Mouse (Mus musculus): ENCODE results near the gene Fam53b. TPM values are rescaled to one million over a fixed set of nuclear protein-coding genes. Genes with fewer than 3 reads are reported as not detected.

The Fam53b gene
- polyA plus RNA-seq, 1 experiment: 52.4 TPM

DNA sequence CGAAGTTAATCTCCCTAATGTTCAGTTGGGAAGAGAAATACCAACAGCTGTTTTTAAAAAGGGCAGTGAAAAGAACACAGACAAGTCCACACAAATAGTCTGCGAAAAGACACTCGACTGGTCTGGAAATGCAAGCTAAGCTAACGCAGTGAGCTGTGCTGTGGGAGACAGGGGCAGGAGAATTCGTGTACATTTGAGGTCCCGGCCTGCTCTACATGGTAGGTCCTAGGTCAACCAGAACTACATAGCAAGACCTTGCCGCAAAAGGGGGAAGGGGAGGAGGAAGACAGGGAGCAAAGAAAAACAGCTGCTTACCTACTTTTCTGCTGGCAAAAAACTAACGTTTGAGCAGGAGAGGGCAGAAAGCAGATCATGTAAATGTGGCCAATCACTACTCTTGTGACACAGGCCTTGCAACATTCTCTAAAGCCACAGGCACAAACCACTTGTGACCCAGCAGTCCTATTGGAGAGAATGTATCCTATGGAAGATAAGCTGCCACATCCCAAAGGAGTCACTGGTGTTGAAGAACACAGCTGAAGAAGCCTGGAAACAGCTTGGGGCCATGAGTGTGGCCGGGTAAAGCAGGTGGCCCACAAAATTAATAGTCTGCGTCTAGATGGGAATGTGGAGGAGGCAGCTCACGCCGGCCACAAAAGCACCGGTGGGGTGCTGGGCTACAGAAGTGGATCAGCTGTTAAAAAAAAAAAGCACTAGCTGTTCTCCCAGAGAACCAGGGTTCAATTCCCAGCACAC lies 87.4 kb downstream of the Fam53b start:
- WGBS: 81% methylated on average over 13 of the region's 13 CpGs
- H3K36me3 ChIP-seq (ENCODE audit: control insufficient read depth, insufficient read depth, low read length): 0 out of 2 replicates have a peak, but pooled peaks cover 1% of the 10 kb centered on the region
- no peak for TF ChIP-seq POLR2A (IDR thresholded peaks at IDR 0.05; ENCODE audit: low read depth, low read length)
- TF ChIP-seq CTCF (IDR thresholded peaks at IDR 0.05; ENCODE audit: extremely low read depth, insufficient read depth, insufficient read length, insufficient replicate concordance): no peak
- H3K4me3 ChIP-seq (ENCODE audit: extremely low read depth, insufficient read depth, insufficient read length): no peak overlapping the region
- no peaks in the 10 kb centered on the region for H3K27me3 ChIP-seq (ENCODE audit: control insufficient read depth, insufficient read depth, low read length)
- H3K4me1 ChIP-seq (ENCODE audit: control insufficient read depth, insufficient read depth, insufficient read length): peaks cover 40% of the 10 kb centered on the region
- no peak overlapping the region for H3K27ac ChIP-seq (ENCODE audit: insufficient read depth, low read length)
- DNase-seq (ENCODE audit: low read depth in 1 of 2, low spot score in 2 of 2): no peak

DNA sequence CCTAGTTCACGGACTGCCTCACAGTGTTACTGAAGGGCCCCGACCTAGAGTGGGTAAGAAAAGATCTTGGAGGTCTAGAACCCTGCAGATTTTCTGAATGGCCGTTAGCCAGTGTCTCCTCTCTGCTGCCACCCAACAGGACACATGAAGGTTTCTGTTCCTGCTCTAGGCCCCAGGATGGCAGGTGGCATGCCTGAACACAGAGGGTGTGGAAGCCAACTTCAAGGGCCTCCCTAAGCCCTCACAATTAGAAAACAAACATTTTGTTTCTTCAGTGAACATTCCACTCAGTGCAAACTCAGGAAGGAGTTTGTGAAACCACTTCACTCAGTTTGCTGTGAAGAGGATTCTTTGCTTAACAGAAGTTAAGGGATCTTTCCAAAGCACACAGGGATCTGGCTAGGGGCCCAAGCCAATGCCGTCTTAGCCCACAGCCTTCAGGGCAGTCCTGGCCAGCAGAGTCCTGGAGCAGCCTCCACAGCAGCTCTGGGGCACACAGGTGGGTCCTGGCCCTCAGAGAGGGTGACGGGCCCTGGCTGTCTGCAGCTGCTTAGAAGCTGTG lies 89.1 kb downstream of the Fam53b start:
- DNase-seq (ENCODE audit: low read depth in 1 of 2, low spot score in 2 of 2): no peak
- Histone ChIP-seq H3K4me3 (ENCODE audit: extremely low read depth, insufficient read depth, insufficient read length) (no peak overlapping the region), H3K27me3 (ENCODE audit: control insufficient read depth, insufficient read depth, low read length) (no peaks in the 10 kb centered on the region), H3K36me3 (ENCODE audit: control insufficient read depth, insufficient read depth, low read length) (no peaks in the 10 kb centered on the region), H3K27ac (ENCODE audit: insufficient read depth, low read length) (peak overlapping the region; percentile 73), H3K4me1 (ENCODE audit: control insufficient read depth, insufficient read depth, insufficient read length) (peaks cover 48% of the 10 kb centered on the region)
- TF ChIP-seq POLR2A (IDR thresholded peaks at IDR 0.05; ENCODE audit: low read depth, low read length): no peak
- TF ChIP-seq CTCF (IDR thresholded peaks at IDR 0.05; ENCODE audit: extremely low read depth, insufficient read depth, insufficient read length, insufficient replicate concordance): no peak
- 51% methylated on average over 5 of the region's 5 CpGs for WGBS

DNA sequence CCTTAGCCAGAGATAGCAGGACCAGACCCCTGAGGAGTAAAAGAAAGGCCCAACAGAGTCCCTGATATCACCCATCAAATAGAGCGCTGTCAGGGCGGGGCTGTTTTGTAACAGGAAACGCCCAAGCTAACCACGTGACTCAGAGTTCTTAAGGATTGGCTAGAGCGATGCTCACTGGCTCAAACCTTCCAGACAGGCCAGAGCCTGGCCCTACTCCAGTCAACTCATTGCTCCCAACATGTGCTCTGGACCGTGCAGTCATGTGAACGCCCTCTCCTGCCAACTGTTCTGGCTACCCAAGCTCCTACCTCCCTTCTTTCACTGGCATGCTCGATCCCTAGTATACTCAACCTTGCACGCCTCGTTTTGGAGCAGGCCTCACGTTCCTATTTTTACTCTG lies 89.8 kb downstream of the Fam53b start:
- Histone ChIP-seq H3K4me3 (ENCODE audit: extremely low read depth, insufficient read depth, insufficient read length) (no peak overlapping the region), H3K36me3 (ENCODE audit: control insufficient read depth, insufficient read depth, low read length) (no peaks in the 10 kb centered on the region), H3K27me3 (ENCODE audit: control insufficient read depth, insufficient read depth, low read length) (no peaks in the 10 kb centered on the region), H3K27ac (ENCODE audit: insufficient read depth, low read length) (peak overlapping the region; percentile 73), H3K4me1 (ENCODE audit: control insufficient read depth, insufficient read depth, insufficient read length) (peaks cover 44% of the 10 kb centered on the region)
- WGBS: 58% methylated on average over 11 of the region's 11 CpGs
- DNase-seq (ENCODE audit: low read depth in 1 of 2, low spot score in 2 of 2): no peak
- no peak for TF ChIP-seq POLR2A (IDR thresholded peaks at IDR 0.05; ENCODE audit: low read depth, low read length)
- no peak for TF ChIP-seq CTCF (IDR thresholded peaks at IDR 0.05; ENCODE audit: extremely low read depth, insufficient read depth, insufficient read length, insufficient replicate concordance)

DNA sequence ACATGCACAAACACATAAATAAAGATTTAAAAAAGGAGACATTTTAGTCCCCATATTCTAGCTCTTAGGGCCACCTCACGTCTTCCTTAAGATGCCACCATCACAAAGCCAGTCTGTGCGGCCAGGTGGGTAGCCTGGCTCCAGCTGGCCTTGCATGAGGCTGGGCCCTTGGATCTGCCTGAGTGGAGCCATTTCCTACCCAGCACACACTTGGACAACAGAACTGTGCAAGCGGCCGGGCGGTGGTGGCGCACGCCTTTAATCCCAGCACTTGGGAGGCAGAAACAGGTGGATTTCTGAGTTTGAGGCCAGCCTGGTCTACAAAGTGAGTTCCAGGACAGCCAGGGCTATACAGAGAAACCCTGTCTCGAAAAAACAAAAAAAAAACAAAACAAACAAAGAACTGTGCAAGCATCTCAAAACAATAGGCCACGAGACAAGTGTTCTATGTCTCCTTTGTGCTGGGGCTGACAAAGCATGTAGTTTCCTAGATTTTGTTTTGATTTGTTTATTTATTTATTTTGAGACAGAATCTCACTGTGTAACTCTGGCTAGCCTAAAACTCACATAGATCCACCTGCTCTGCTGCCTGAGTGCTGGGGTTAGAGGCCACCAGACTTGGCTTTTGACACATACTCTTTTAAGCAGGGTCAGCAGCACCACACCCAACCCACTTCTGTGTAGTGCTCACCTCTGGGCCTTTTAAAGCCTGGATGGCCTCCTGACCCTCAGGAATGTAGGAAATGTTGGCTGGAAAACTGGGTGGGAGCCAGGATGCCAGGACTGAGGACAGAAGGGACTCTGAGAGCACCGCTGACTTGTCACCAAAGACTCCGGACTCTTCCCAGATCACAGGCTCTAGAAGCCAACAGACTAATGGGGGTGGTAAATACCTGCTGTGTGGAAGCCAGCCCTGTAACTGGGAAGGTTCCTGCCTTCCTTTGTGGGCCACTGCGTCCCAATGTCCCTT lies 91.0 kb downstream of the Fam53b start:
- Histone ChIP-seq H3K27me3 (ENCODE audit: control insufficient read depth, insufficient read depth, low read length) (no peaks in the 10 kb centered on the region), H3K27ac (ENCODE audit: insufficient read depth, low read length) (peak overlapping the region; percentile 28; the same call in 1 of the 2 replicates), H3K4me3 (ENCODE audit: extremely low read depth, insufficient read depth, insufficient read length) (no peak overlapping the region), H3K36me3 (ENCODE audit: control insufficient read depth, insufficient read depth, low read length) (no peaks in the 10 kb centered on the region), H3K4me1 (ENCODE audit: control insufficient read depth, insufficient read depth, insufficient read length) (peaks cover 48% of the 10 kb centered on the region)
- 77% methylated on average over 12 of the region's 12 CpGs for WGBS
- TF ChIP-seq POLR2A (IDR thresholded peaks at IDR 0.05; ENCODE audit: low read depth, low read length) (no peak), CTCF (IDR thresholded peaks at IDR 0.05; ENCODE audit: extremely low read depth, insufficient read depth, insufficient read length, insufficient replicate concordance) (no peak)
- no peak for DNase-seq (ENCODE audit: low read depth in 1 of 2, low spot score in 2 of 2)

DNA sequence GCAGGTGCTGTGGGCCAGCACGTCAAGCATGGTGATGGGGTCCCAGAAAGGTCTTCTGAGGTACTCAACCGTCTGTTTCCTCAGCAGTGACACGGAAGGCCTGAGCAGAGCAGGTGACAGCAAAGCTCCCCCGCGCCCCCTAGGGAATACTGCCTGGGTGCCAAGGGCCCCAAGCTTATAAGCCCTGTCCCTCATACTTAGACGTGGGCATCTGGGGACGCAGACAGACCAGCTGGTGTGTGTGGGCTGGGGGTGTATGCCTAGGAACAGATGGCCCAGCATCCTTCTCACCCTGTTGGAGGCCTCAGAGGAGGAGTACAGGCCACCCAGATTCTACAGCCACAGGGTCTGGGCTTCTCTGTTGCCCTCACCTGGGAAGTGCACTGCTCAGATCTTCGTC lies 93.1 kb downstream of the Fam53b start:
- 46% methylated on average over 8 of the region's 8 CpGs for WGBS
- H3K27me3 ChIP-seq (ENCODE audit: control insufficient read depth, insufficient read depth, low read length): no peaks in the 10 kb centered on the region
- peaks cover 52% of the 10 kb centered on the region for H3K4me1 ChIP-seq (ENCODE audit: control insufficient read depth, insufficient read depth, insufficient read length)
- H3K27ac ChIP-seq (ENCODE audit: insufficient read depth, low read length): peak overlapping the region; percentile 74
- H3K4me3 ChIP-seq (ENCODE audit: extremely low read depth, insufficient read depth, insufficient read length): peak overlapping the region; percentile 17; the same call in 1 of the 2 replicates
- DNase-seq (ENCODE audit: low read depth in 1 of 2, low spot score in 2 of 2): peak; percentile 73 to 88
- peaks cover 2% of the 10 kb centered on the region for H3K36me3 ChIP-seq (ENCODE audit: control insufficient read depth, insufficient read depth, low read length)
- no peak for TF ChIP-seq CTCF (IDR thresholded peaks at IDR 0.05; ENCODE audit: extremely low read depth, insufficient read depth, insufficient read length, insufficient replicate concordance)
- no peak for TF ChIP-seq POLR2A (IDR thresholded peaks at IDR 0.05; ENCODE audit: low read depth, low read length)

DNA sequence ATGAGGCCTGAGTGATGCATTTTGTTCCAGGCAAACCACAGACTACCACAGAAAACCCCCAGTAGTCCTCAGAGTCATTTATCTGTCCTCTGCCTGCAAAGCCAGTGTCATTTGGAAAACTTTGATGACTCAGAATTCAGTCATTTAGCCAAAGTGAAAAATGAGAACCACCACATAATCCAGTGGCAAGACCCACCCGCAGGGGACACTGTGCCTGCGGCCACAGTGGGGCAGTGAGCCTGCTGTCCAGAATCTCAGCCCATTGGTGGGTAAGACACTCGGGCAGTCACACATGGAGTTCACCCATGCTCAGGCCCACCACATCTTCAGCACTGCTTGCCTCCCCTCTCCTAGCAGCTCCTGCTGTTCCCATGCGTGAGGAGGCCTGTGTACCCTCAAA lies 94.1 kb downstream of the Fam53b start:
- WGBS: 84% methylated on average over 4 of the region's 4 CpGs
- H3K36me3 ChIP-seq (ENCODE audit: control insufficient read depth, insufficient read depth, low read length): peaks cover 10% of the 10 kb centered on the region
- no peak overlapping the region for H3K4me3 ChIP-seq (ENCODE audit: extremely low read depth, insufficient read depth, insufficient read length)
- H3K27ac ChIP-seq (ENCODE audit: insufficient read depth, low read length): peak overlapping the region; percentile 74; the same call in 1 of the 2 replicates
- H3K4me1 ChIP-seq (ENCODE audit: control insufficient read depth, insufficient read depth, insufficient read length): peaks cover 52% of the 10 kb centered on the region
- DNase-seq (ENCODE audit: low read depth in 1 of 2, low spot score in 2 of 2): no peak
- no peak for TF ChIP-seq CTCF (IDR thresholded peaks at IDR 0.05; ENCODE audit: extremely low read depth, insufficient read depth, insufficient read length, insufficient replicate concordance)
- no peak for TF ChIP-seq POLR2A (IDR thresholded peaks at IDR 0.05; ENCODE audit: low read depth, low read length)
- no peaks in the 10 kb centered on the region for H3K27me3 ChIP-seq (ENCODE audit: control insufficient read depth, insufficient read depth, low read length)
